Mouse (Mus musculus) megakaryocyte, embryonic 14.5 days (primary cell): ENCODE data around the gene Sergef.

Source experiments
- FLI1 ChIP-seq: IDR thresholded peaks from 2 replicates; pipeline ENCODE4 v1.6.1; 2012; ENCODE audit warnings: low read length, inconsistent platforms, mixed read lengths
- GATA1 ChIP-seq: IDR thresholded peaks from 3 replicates; pipeline ENCODE4 v1.6.1; 2012; ENCODE audit warnings: mixed read lengths, low read length, inconsistent platforms, borderline replicate concordance

DNA sequence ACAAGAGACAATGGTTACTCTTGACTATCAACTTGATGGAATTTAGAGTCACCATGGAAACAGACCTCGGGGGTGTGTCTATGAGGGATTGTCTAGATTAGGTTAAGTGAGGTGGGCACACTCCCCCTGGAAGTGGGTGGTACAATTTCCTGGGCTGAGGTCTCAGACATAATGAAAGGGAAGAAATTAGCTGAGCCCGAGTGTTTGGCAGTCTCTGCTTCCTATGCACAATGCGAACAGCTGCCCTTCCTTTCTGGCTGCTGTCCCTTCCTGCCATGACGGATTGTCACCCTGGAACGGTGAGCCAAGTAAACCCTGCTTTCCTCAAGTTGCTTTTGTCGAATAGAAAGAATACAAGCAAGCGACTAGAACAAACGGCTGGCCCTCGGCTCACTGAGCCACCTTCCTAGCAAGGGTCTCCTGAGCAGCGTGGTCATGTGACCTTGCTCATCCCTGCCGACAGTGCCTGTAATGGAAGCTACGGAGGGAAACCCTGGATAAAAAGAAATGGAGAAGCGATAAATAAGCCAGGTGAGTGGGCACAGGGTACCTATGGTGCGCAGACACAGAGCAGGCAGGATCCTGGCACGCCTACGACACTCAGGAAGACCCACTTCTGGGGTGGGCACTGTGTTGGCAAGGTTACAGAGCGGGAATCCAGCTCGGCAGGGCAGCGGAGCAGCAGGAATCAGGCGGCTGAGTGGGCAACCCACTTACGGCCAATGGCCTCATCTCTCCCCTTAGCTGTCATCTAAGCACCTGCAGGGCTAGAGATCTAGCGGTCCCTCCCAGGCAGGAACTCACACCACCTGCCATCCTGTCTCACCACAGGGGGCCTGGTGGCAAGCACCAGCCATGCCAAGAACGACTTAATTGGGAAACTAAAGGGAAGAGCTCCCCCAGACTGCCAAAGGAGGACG is 130.0 kb downstream of the Sergef start:
- TF ChIP-seq GATA1 (no peak), FLI1 (no peak)
